8 mouse cellular contexts compared by ENCODE assay signal in the genomic region with DNA sequence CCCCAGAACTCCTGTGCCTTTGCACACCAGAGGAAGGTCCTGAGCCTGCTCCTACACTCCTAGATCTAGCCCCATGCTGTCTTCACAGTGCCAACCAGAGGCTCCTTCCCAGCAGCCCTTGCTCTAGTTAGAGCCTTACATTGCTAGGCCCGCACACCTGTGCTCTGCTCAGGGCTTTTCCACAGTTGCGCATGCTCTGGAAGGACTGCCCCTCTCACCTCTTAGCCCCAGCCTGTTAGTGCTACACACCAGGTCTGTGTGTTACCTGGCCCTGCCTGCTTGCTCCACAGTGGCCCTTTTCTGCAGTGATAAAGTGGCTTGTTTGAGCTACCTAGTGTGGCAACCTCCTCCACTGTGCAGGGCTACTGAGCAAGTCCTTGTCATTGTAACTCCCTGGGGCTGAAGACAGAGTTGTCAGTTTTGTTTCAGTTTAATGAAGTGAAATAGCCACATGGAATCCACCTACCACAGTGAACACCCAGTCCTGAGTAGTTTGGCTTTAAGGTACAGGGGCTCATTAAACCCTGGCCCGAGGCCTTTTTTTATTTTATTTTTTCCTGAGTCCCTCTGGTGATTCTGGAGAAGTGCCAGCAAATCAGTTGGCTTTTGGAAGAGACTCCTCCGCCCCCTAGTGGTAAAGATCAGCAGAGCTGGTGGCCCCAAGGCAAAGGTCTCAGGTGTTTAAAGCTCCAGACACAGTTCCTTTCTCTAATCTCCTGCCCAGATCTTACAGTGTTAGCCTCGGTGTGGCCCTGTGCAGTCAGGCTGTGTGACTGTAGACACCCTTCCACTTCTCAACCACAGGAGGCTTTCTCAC. TPM values are rescaled to one million over a fixed set of nuclear protein-coding genes. Genes with fewer than 3 reads are reported as not detected.
DNase-seq lines count a peak whose midpoint lies in the region; ATAC-seq and TF ChIP-seq lines count a peak whose summit lies in the region.

No protein-coding gene starts in this region.

- peak; percentile 59 for TF ChIP-seq CTCF in cortical plate, adult 2 months (IDR thresholded peaks at IDR 0.05; ENCODE audit: extremely low read depth, insufficient read depth, low read length)

- H3K36me3 ChIP-seq in limb, embryonic 14.5 days (ENCODE audit: control insufficient read depth, insufficient read depth, low read length): peaks cover 29% of the 10 kb centered on the region
- H3K36me3 ChIP-seq in midbrain, embryonic 16.5 days (ENCODE audit: control insufficient read depth, insufficient read depth, low read length): peaks cover 13% of the 10 kb centered on the region; the same call in 1 of the 2 replicates
- H3K36me3 ChIP-seq in stomach, embryonic 16.5 days (ENCODE audit: control insufficient read depth, insufficient read depth, low read length): peaks cover 10% of the 10 kb centered on the region; the same call in 1 of the 2 replicates

- no peak overlapping the region for H3K27ac ChIP-seq in cortical plate, adult 2 months (ENCODE audit: insufficient read depth, low read length)
- H3K27ac ChIP-seq in limb, embryonic 14.5 days (replicated peaks; ENCODE audit: low read depth, low read length): no peak overlapping the region
- H3K27ac ChIP-seq in midbrain, embryonic 16.5 days (ENCODE audit: low read length): no peak overlapping the region
- no peak overlapping the region for H3K27ac ChIP-seq in stomach, embryonic 16.5 days (ENCODE audit: low read length)

- peak; percentile 88 for ATAC-seq in activated CD4-positive, CD25-positive, alpha-beta regulatory T cell, adult 4 months
- peak; percentile 55 for ATAC-seq in granulocyte monocyte progenitor cell, adult 5-6 weeks (replicated peaks; ENCODE audit: poor library complexity, severe bottlenecking)
- peak; percentile 56; the same call in 1 of the 2 replicates for ATAC-seq in limb, embryonic 14.5 days (ENCODE audit: low FRiP score, low read depth)
- ATAC-seq in midbrain, embryonic 16.5 days: peak; percentile 70
- ATAC-seq in stomach, embryonic 16.5 days (ENCODE audit: insufficient read depth, low FRiP score): peak; percentile 54

- no peak overlapping the region for H3K9ac ChIP-seq in limb, embryonic 14.5 days (ENCODE audit: low read depth, low read length, severe bottlenecking)
- no peak overlapping the region for H3K9ac ChIP-seq in midbrain, embryonic 16.5 days (ENCODE audit: low read depth, low read length)
- H3K9ac ChIP-seq in stomach, embryonic 16.5 days (ENCODE audit: low read length): peak overlapping the region; percentile 2; the same call in 1 of the 2 replicates

- H3K27me3 ChIP-seq in limb, embryonic 14.5 days (ENCODE audit: control insufficient read depth, insufficient read depth, low read length): no peaks in the 10 kb centered on the region
- H3K27me3 ChIP-seq in midbrain, embryonic 16.5 days (ENCODE audit: control insufficient read depth, insufficient read depth, low read depth, low read length): no peaks in the 10 kb centered on the region
- H3K27me3 ChIP-seq in stomach, embryonic 16.5 days (ENCODE audit: control insufficient read depth, insufficient read depth, low read length): no peaks in the 10 kb centered on the region

- TF ChIP-seq POLR2A in cortical plate, adult 2 months (IDR thresholded peaks at IDR 0.05; ENCODE audit: extremely low read depth, insufficient read depth, low read length): no peak
- no peak for TF ChIP-seq POLR2A in limb, embryonic 14.5 days (IDR thresholded peaks at IDR 0.05; ENCODE audit: borderline replicate concordance, extremely low read depth, insufficient read depth, insufficient read length)

- peak; percentile 72 for DNase-seq in A20 (ENCODE audit: low read depth, low spot score)
- peak; percentile 70 to 79 for DNase-seq in kidney, adult 8-10 months
- peak; percentile 85 for DNase-seq in limb, embryonic 14.5 days (ENCODE audit: low spot score)

- H3K4me3 ChIP-seq in cortical plate, adult 2 months (ENCODE audit: insufficient read depth, low read length): no peak overlapping the region
- H3K4me3 ChIP-seq in limb, embryonic 14.5 days (replicated peaks; ENCODE audit: low read length): no peak overlapping the region
- no peak overlapping the region for H3K4me3 ChIP-seq in midbrain, embryonic 16.5 days (ENCODE audit: low read depth, low read length)
- H3K4me3 ChIP-seq in stomach, embryonic 16.5 days (replicated peaks; ENCODE audit: low read length): no peak overlapping the region

- no peaks in the 10 kb centered on the region for H3K4me1 ChIP-seq in cortical plate, adult 2 months (ENCODE audit: control insufficient read depth, insufficient read depth, low read length)
- H3K4me1 ChIP-seq in limb, embryonic 14.5 days (ENCODE audit: control insufficient read depth, insufficient read depth, low read length): 0 out of 2 replicates have a peak, but pooled peaks cover 4% of the 10 kb centered on the region
- peaks cover 4% of the 10 kb centered on the region; the same call in 1 of the 2 replicates for H3K4me1 ChIP-seq in midbrain, embryonic 16.5 days (ENCODE audit: control insufficient read depth, insufficient read depth, low read length)
- 0 out of 2 replicates have a peak, but pooled peaks cover 3% of the 10 kb centered on the region for H3K4me1 ChIP-seq in stomach, embryonic 16.5 days (ENCODE audit: control insufficient read depth, insufficient read depth, low read length)

- H3K4me2 ChIP-seq in limb, embryonic 14.5 days (replicated peaks; ENCODE audit: low read depth, low read length, severe bottlenecking): no peak overlapping the region
- H3K4me2 ChIP-seq in midbrain, embryonic 16.5 days (ENCODE audit: low read length): no peak overlapping the region
- no peak overlapping the region for H3K4me2 ChIP-seq in stomach, embryonic 16.5 days (ENCODE audit: low read depth, low read length)

- 26% methylated on average over 5 of the region's 5 CpGs for WGBS in limb, embryonic 14.5 days
- 41% methylated on average over 5 of the region's 5 CpGs for WGBS in midbrain, embryonic 16.5 days
- 41% methylated on average over 5 of the region's 5 CpGs for WGBS in stomach, embryonic 16.5 days

- H3K9me3 ChIP-seq in limb, embryonic 14.5 days (ENCODE audit: control insufficient read depth, low read length): no peaks in the 10 kb centered on the region
- H3K9me3 ChIP-seq in midbrain, embryonic 16.5 days (replicated peaks; ENCODE audit: control insufficient read depth, low read length, poor library complexity, severe bottlenecking): no peaks in the 10 kb centered on the region
- peaks cover 4% of the 10 kb centered on the region; the same call in 1 of the 2 replicates for H3K9me3 ChIP-seq in stomach, embryonic 16.5 days (replicated peaks; ENCODE audit: control insufficient read depth, low read length)

RNA-seq across cellular contexts. Expression of a gene that starts 7.3 kb away (rescaled TPM):
- 10 to 100 TPM; 24.1 to 31.0 TPM for polyA plus RNA-seq in activated CD4-positive, CD25-positive, alpha-beta regulatory T cell, adult 4 months (2017; shearing (Covaris generic))
- polyA plus RNA-seq in cortical plate, adult 2 months (2012; rRNA removed): 81.7 and 84.5 TPM in 2 replicates
- total RNA-seq in granulocyte monocyte progenitor cell, adult 5-6 weeks (2014; fragmentation: Nextera tagmentation): 21.6 and 29.5 TPM in 2 replicates
- total RNA-seq in granulocyte monocyte progenitor cell, adult 5-6 weeks (2017): 19.5 and 21.8 TPM in 2 replicates
- polyA plus RNA-seq in limb, embryonic 14.5 days (2012; rRNA removed): 44.3 and 53.4 TPM in 2 replicates
- polyA plus RNA-seq in limb, embryonic 14.5 days (2014; fragmentation: Nextera tagmentation; extraction: Ambion mirVana): 21.0 and 23.2 TPM in 2 replicates
- 38.3 and 39.4 TPM in 2 replicates for polyA plus RNA-seq in midbrain, embryonic 16.5 days (2015; fragmentation: Nextera tagmentation; extraction: Ambion mirVana)
- polyA plus RNA-seq in stomach, embryonic 16.5 days (2015; fragmentation: Nextera tagmentation; extraction: Ambion mirVana): 19.5 and 21.3 TPM in 2 replicates

RNA-seq across cellular contexts. Expression of a gene that starts 36.7 kb away (rescaled TPM):
- 100 to 1,000 TPM; 101 to 105 TPM for polyA plus RNA-seq in activated CD4-positive, CD25-positive, alpha-beta regulatory T cell, adult 4 months (2017; shearing (Covaris generic))
- 0.47 and 0.77 TPM in 2 replicates for polyA plus RNA-seq in cortical plate, adult 2 months (2012; rRNA removed)
- 24.2 and 31.4 TPM in 2 replicates for total RNA-seq in granulocyte monocyte progenitor cell, adult 5-6 weeks (2014; fragmentation: Nextera tagmentation)
- total RNA-seq in granulocyte monocyte progenitor cell, adult 5-6 weeks (2017): 36.3 and 43.5 TPM in 2 replicates
- 2.4 and 3.3 TPM in 2 replicates for polyA plus RNA-seq in limb, embryonic 14.5 days (2012; rRNA removed)
- 1.8 and 2.4 TPM in 2 replicates for polyA plus RNA-seq in limb, embryonic 14.5 days (2014; fragmentation: Nextera tagmentation; extraction: Ambion mirVana)
- 0.81 and 0.84 TPM in 2 replicates for polyA plus RNA-seq in midbrain, embryonic 16.5 days (2015; fragmentation: Nextera tagmentation; extraction: Ambion mirVana)
- polyA plus RNA-seq in stomach, embryonic 16.5 days (2015; fragmentation: Nextera tagmentation; extraction: Ambion mirVana): 7.4 and 8.5 TPM in 2 replicates

RNA-seq across cellular contexts. Expression of a gene that starts 45.4 kb away (rescaled TPM):
- not detected for polyA plus RNA-seq in activated CD4-positive, CD25-positive, alpha-beta regulatory T cell, adult 4 months (2017; shearing (Covaris generic))
- 0.55 and 1.4 TPM in 2 replicates for polyA plus RNA-seq in cortical plate, adult 2 months (2012; rRNA removed)
- not detected in 2 replicates for total RNA-seq in granulocyte monocyte progenitor cell, adult 5-6 weeks (2014; fragmentation: Nextera tagmentation)
- total RNA-seq in granulocyte monocyte progenitor cell, adult 5-6 weeks (2017): not detected in 2 replicates
- polyA plus RNA-seq in limb, embryonic 14.5 days (2012; rRNA removed): 0.06 TPM in 1 of 2 replicates, not detected in the other
- polyA plus RNA-seq in limb, embryonic 14.5 days (2014; fragmentation: Nextera tagmentation; extraction: Ambion mirVana): not detected in 2 replicates
- polyA plus RNA-seq in midbrain, embryonic 16.5 days (2015; fragmentation: Nextera tagmentation; extraction: Ambion mirVana): not detected in 2 replicates
- polyA plus RNA-seq in stomach, embryonic 16.5 days (2015; fragmentation: Nextera tagmentation; extraction: Ambion mirVana): 0.17 and 0.26 TPM in 2 replicates

RNA-seq across cellular contexts. Expression of a gene that starts 55.5 kb away (rescaled TPM):
- 1 to 10 TPM; 1.1 to 1.5 TPM for polyA plus RNA-seq in activated CD4-positive, CD25-positive, alpha-beta regulatory T cell, adult 4 months (2017; shearing (Covaris generic))
- polyA plus RNA-seq in cortical plate, adult 2 months (2012; rRNA removed): 1.3 and 1.5 TPM in 2 replicates
- 19.0 and 20.5 TPM in 2 replicates for total RNA-seq in granulocyte monocyte progenitor cell, adult 5-6 weeks (2014; fragmentation: Nextera tagmentation)
- total RNA-seq in granulocyte monocyte progenitor cell, adult 5-6 weeks (2017): 23.9 and 26.2 TPM in 2 replicates
- 8.3 and 8.4 TPM in 2 replicates for polyA plus RNA-seq in limb, embryonic 14.5 days (2012; rRNA removed)
- polyA plus RNA-seq in limb, embryonic 14.5 days (2014; fragmentation: Nextera tagmentation; extraction: Ambion mirVana): 3.9 and 7.5 TPM in 2 replicates
- 1.6 and 1.8 TPM in 2 replicates for polyA plus RNA-seq in midbrain, embryonic 16.5 days (2015; fragmentation: Nextera tagmentation; extraction: Ambion mirVana)
- polyA plus RNA-seq in stomach, embryonic 16.5 days (2015; fragmentation: Nextera tagmentation; extraction: Ambion mirVana): 13.3 and 15.4 TPM in 2 replicates

RNA-seq across cellular contexts. Expression of a gene that starts 57.7 kb away (rescaled TPM):
- polyA plus RNA-seq in activated CD4-positive, CD25-positive, alpha-beta regulatory T cell, adult 4 months (2017; shearing (Covaris generic)): not detected
- polyA plus RNA-seq in cortical plate, adult 2 months (2012; rRNA removed): not detected in 2 replicates
- not detected in 2 replicates for total RNA-seq in granulocyte monocyte progenitor cell, adult 5-6 weeks (2014; fragmentation: Nextera tagmentation)
- not detected in 2 replicates for total RNA-seq in granulocyte monocyte progenitor cell, adult 5-6 weeks (2017)
- polyA plus RNA-seq in limb, embryonic 14.5 days (2012; rRNA removed): 0.09 and 0.50 TPM in 2 replicates
- polyA plus RNA-seq in limb, embryonic 14.5 days (2014; fragmentation: Nextera tagmentation; extraction: Ambion mirVana): 0.62 and 3.1 TPM in 2 replicates
- not detected in 2 replicates for polyA plus RNA-seq in midbrain, embryonic 16.5 days (2015; fragmentation: Nextera tagmentation; extraction: Ambion mirVana)
- polyA plus RNA-seq in stomach, embryonic 16.5 days (2015; fragmentation: Nextera tagmentation; extraction: Ambion mirVana): 11.6 and 36.4 TPM in 2 replicates

Comparison
In these comparisons a context has a peak if more than half of its experiments do, and no peak if none do; other contexts are left out.
1. RNA of a gene that starts 36.7 kb away (polyA plus RNA-seq): 101 to 105 TPM in activated CD4-positive, CD25-positive, alpha-beta regulatory T cell, adult 4 months; 7.4 to 8.5 TPM in stomach, embryonic 16.5 days, 1.8 to 3.3 TPM in limb, embryonic 14.5 days, 0.81 to 0.84 TPM in midbrain, embryonic 16.5 days and 0.47 to 0.77 TPM in cortical plate, adult 2 months; every median in the first group is over 10 times any median in the second.
2. Peak in every context shown above with its lines, with median percentiles within 50 percentile points of each other: DNase-seq and ATAC-seq.